Mouse (Mus musculus): ENCODE results near the gene Otud7a. TPM values are rescaled to one million over a fixed set of nuclear protein-coding genes. Genes with fewer than 3 reads are reported as not detected.
A peak's percentile ranks its signal among the peaks of the same experiment; 100 is the strongest.

Gene Otud7a
- total and polyA plus RNA-seq, 2 experiments from 2014 or later, result not detected

DNA sequence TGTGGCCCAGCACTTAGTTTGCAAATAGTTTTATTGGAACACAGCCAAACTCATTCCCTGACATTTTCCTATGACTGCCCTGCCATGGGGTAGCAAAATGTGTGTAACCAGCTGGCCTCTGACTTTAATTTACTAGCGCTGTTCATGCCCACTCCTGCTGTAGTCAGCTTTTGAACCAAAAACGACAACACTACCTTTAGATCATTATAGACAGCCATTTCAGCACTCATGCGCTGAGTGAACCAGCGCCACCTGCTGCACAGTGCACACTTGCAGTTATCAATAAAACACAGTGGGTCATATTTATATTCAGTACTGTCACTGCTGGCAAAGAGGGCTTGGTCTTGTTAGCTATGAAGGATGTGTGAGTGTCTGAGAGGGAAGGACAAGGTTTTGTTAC, 293.2 kb downstream of the Otud7a start:
- no peak for TF ChIP-seq EP300 (IDR thresholded peaks at IDR 0.05; ENCODE audit: low read depth)
- peak; percentile 38 for TF ChIP-seq CTCF (IDR thresholded peaks at IDR 0.05; ENCODE audit: low read depth)
- 55% methylated on average over 4 of the region's 4 CpGs for WGBS
- no peak for DNase-seq (ENCODE audit: low spot score)

DNA sequence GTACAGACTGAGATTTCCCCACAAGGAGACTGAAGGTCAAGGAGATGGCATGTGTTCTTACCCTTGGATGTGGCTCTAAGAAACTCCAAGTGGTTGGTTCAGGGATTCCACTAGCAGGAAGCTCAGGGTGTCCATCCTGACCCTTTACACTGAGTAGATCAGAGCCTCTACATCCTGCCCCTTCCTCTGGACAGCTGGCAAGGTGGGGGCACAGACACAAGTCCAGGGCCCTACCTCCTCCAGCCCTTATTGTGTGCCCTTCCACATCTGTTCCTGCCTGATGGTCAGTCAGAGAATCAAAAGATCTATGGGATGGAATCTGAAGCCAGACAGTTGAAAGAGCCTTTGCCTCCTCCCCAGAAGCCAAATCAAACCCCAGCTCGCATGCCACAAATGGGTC, 293.6 kb downstream of the Otud7a start:
- no peak for DNase-seq (ENCODE audit: low spot score)
- Histone ChIP-seq H3K36me3 (replicated peaks; ENCODE audit: control insufficient read depth, insufficient read depth, low read length) (no peaks in the 10 kb centered on the region), H3K27ac (ENCODE audit: low read depth) (no peak overlapping the region), H3K4me1 (ENCODE audit: control insufficient read depth, insufficient read depth) (no peaks in the 10 kb centered on the region), H3K9ac (replicated peaks; ENCODE audit: low read depth, low read length) (no peak overlapping the region), H3K9me3 (replicated peaks; ENCODE audit: control insufficient read depth, low read length) (no peaks in the 10 kb centered on the region), H3K27me3 (ENCODE audit: control insufficient read depth, insufficient read depth, low read length) (no peaks in the 10 kb centered on the region), H3K4me2 (ENCODE audit: low read depth, low read length) (no peak overlapping the region), H3K4me3 (ENCODE audit: low read depth, low read length) (no peak overlapping the region)
- 67% methylated on average over 1 of the region's 1 CpGs for WGBS
- ATAC-seq (ENCODE audit: insufficient read depth, low read depth), result no peak
- TF ChIP-seq EP300 (IDR thresholded peaks at IDR 0.05; ENCODE audit: low read depth) (no peak), CTCF (IDR thresholded peaks at IDR 0.05; ENCODE audit: low read depth) (no peak)

More for the DNA sequence above, 293.2 kb downstream of the Otud7a start:
- Histone ChIP-seq H3K9ac (replicated peaks; ENCODE audit: low read depth, low read length) (no peak overlapping the region), H3K4me1 (ENCODE audit: control insufficient read depth, insufficient read depth) (no peaks in the 10 kb centered on the region), H3K27ac (ENCODE audit: low read depth) (no peak overlapping the region), H3K4me2 (ENCODE audit: low read depth, low read length) (no peak overlapping the region), H3K27me3 (ENCODE audit: control insufficient read depth, insufficient read depth, low read length) (no peaks in the 10 kb centered on the region), H3K4me3 (ENCODE audit: low read depth, low read length) (no peak overlapping the region), H3K9me3 (replicated peaks; ENCODE audit: control insufficient read depth, low read length) (no peaks in the 10 kb centered on the region), H3K36me3 (replicated peaks; ENCODE audit: control insufficient read depth, insufficient read depth, low read length) (no peaks in the 10 kb centered on the region)
- no peak for ATAC-seq (ENCODE audit: insufficient read depth, low read depth)

DNA sequence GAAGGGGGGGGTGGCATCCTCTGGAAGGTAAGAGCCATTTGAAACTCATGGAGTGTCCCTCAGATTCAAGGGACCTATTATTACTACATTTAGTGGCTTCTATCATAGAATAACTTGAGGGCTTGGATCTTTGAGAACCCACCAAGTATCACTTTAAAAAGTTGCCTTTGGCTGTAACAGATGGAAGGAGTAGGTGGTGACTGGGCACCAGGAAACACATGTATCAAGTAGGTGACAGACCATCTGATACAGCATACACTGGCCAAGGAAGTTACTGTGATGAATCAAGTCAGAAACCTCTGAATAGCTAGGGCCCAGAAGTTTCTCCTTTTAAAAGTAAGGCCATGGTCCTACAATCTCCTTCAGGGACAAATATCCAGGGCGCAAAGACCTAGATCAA, 298.6 kb downstream of the Otud7a start:
- Histone ChIP-seq H3K9me3 (replicated peaks; ENCODE audit: control insufficient read depth, low read length) (no peaks in the 10 kb centered on the region), H3K27me3 (ENCODE audit: control insufficient read depth, insufficient read depth, low read length) (no peaks in the 10 kb centered on the region), H3K4me3 (ENCODE audit: low read depth, low read length) (no peak overlapping the region), H3K36me3 (replicated peaks; ENCODE audit: control insufficient read depth, insufficient read depth, low read length) (no peaks in the 10 kb centered on the region), H3K4me1 (ENCODE audit: control insufficient read depth, insufficient read depth) (no peaks in the 10 kb centered on the region), H3K27ac (ENCODE audit: low read depth) (no peak overlapping the region), H3K4me2 (ENCODE audit: low read depth, low read length) (no peak overlapping the region), H3K9ac (replicated peaks; ENCODE audit: low read depth, low read length) (no peak overlapping the region)
- WGBS, result 94% methylated on average over 1 of the region's 1 CpGs
- ATAC-seq (ENCODE audit: insufficient read depth, low read depth) (no peak), DNase-seq (ENCODE audit: low spot score) (no peak)
- no peak for TF ChIP-seq EP300 (IDR thresholded peaks at IDR 0.05; ENCODE audit: low read depth)
- no peak for TF ChIP-seq CTCF (IDR thresholded peaks at IDR 0.05; ENCODE audit: low read depth)

DNA sequence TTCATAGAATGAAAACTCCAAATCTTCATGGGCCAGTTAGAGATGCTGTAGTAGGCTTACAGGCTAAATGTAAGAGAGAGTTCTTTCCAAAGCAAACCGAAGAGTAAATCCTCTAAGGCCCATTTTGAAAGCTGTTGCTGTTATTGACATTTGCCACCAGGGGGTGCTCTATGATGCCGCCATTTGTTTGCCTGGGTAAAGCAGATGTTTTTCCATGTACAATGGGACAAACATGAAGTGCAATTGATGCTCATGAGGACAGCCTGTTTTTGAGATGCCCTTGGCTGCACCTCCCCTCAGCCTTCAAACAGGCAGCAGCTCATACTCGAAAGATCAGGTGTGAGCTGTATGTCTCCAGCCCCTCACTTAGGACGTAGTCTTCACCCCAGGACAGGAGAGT, 307.5 kb downstream of the Otud7a start:
- Histone ChIP-seq H3K36me3 (replicated peaks; ENCODE audit: control insufficient read depth, insufficient read depth, low read length) (no peaks in the 10 kb centered on the region), H3K27me3 (ENCODE audit: control insufficient read depth, insufficient read depth, low read length) (peaks cover 34% of the 10 kb centered on the region), H3K9me3 (replicated peaks; ENCODE audit: control insufficient read depth, low read length) (no peaks in the 10 kb centered on the region), H3K4me2 (ENCODE audit: low read depth, low read length) (no peak overlapping the region), H3K27ac (ENCODE audit: low read depth) (no peak overlapping the region), H3K4me1 (ENCODE audit: control insufficient read depth, insufficient read depth) (peaks cover 8% of the 10 kb centered on the region), H3K4me3 (ENCODE audit: low read depth, low read length) (no peak overlapping the region), H3K9ac (replicated peaks; ENCODE audit: low read depth, low read length) (no peak overlapping the region)
- ATAC-seq (ENCODE audit: insufficient read depth, low read depth) (no peak), DNase-seq (ENCODE audit: low spot score) (peak; percentile 36)
- TF ChIP-seq EP300 (IDR thresholded peaks at IDR 0.05; ENCODE audit: low read depth) (no peak), CTCF (IDR thresholded peaks at IDR 0.05; ENCODE audit: low read depth) (peak; percentile 85)
- 45% methylated on average over 4 of the region's 4 CpGs for WGBS

- TF ChIP-seq CTCF (IDR thresholded peaks at IDR 0.05; ENCODE audit: low read depth), result peak; percentile 67
- no peak for TF ChIP-seq EP300 (IDR thresholded peaks at IDR 0.05; ENCODE audit: low read depth)
- H3K4me3 ChIP-seq (ENCODE audit: low read depth, low read length), result no peak overlapping the region
- DNase-seq (ENCODE audit: low spot score) (peak; percentile 74), ATAC-seq (ENCODE audit: insufficient read depth, low read depth) (peak; percentile 34)
- no peaks in the 10 kb centered on the region for H3K9me3 ChIP-seq (replicated peaks; ENCODE audit: control insufficient read depth, low read length)
- peaks cover 12% of the 10 kb centered on the region for H3K4me1 ChIP-seq (ENCODE audit: control insufficient read depth, insufficient read depth)
- WGBS, result 20% methylated on average over 6 of the region's 6 CpGs
- H3K9ac ChIP-seq (replicated peaks; ENCODE audit: low read depth, low read length), result no peak overlapping the region
- no peak overlapping the region for H3K27ac ChIP-seq (ENCODE audit: low read depth)
- peaks cover 47% of the 10 kb centered on the region for H3K27me3 ChIP-seq (ENCODE audit: control insufficient read depth, insufficient read depth, low read length)
- H3K4me2 ChIP-seq (ENCODE audit: low read depth, low read length), result no peak overlapping the region
- no peaks in the 10 kb centered on the region for H3K36me3 ChIP-seq (replicated peaks; ENCODE audit: control insufficient read depth, insufficient read depth, low read length)
These were observed 308.8 kb downstream of the Otud7a start for GRCm38 (mm10) chr7:63753274-63753751.
